In the genomic region with DNA sequence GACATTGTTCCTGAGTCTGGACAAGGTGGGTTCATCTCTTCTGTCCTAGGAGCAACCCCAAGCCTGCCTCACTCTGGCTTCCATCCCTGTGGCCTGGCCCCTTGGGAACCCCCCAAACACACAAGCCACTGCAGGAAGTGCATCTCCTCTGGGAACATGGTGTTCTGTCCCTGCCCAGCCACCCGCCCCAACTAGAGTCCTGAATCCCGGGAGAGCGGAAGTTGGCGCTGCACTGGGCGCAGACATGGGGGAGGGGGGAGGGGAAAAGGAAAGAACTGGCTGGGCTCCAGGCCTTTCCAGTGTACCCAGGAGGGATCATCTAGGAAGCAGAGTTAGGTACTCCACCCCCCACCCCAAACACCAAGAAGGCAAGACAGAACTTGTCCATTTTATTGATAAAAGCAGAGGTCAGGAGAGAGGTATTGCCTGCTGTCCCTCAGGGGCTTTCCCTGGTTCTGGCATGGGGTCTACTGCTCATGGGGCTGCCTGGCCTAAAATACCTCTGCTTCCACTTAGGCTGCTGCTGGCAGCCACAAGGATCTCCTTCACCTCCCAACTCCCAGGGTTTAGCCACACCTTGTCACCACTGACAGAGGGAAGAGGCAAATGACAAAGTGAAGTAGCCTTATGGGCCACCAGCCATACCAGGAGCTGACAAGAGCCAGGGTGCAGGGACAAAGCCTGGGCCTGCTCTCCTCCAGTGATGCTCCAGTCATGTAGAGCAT, we compare ENCODE assay signal across 9 mouse cellular contexts. TPM values are rescaled to one million over a fixed set of nuclear protein-coding genes. Genes with fewer than 3 reads are reported as not detected.
A peak's percentile ranks its signal among the peaks of the same experiment; 100 is the strongest.
DNase-seq lines count a peak whose midpoint lies in the region; ATAC-seq and TF ChIP-seq lines count a peak whose summit lies in the region.
"Had no signal": no experiment of that assay in that cellular context is flagged by ENCODE, and none has a peak within 500 bp of the region (broad histone marks: within the 10 kb centered on the region; RNA-seq: fewer than 3 reads in every experiment).

No protein-coding gene starts in this region.

- no peak overlapping the region for H3K4me3 ChIP-seq in cerebellum, adult 2 months (replicated peaks; ENCODE audit: insufficient read depth, low read depth, low read length)
- no peak overlapping the region for H3K4me3 ChIP-seq in stomach, embryonic 16.5 days (replicated peaks; ENCODE audit: low read length)
- H3K4me3 ChIP-seq in hindbrain, embryonic 11.5 days (ENCODE audit: low read depth, low read length), result no peak overlapping the region

- ATAC-seq in stomach, embryonic 16.5 days (ENCODE audit: insufficient read depth, low FRiP score), result no peak
- ATAC-seq in hindbrain, embryonic 11.5 days (ENCODE audit: low FRiP score), result no peak

- H3K27ac ChIP-seq in cerebellum, adult 2 months (ENCODE audit: insufficient read depth, low read length), result peak overlapping the region; percentile 62; the same call in 1 of the 2 replicates
- H3K27ac ChIP-seq in stomach, embryonic 16.5 days (ENCODE audit: low read length), result 0 out of 2 replicates have a peak overlapping the region, but pooled peaks have one; percentile 16
- H3K27ac ChIP-seq in hindbrain, embryonic 11.5 days (ENCODE audit: low read depth, low read length), result no peak overlapping the region

- 0 out of 2 replicates have a peak overlapping the region, but pooled peaks have one; percentile 37 for H3K9ac ChIP-seq in stomach, embryonic 16.5 days (ENCODE audit: low read length)
- H3K9ac ChIP-seq in hindbrain, embryonic 11.5 days (ENCODE audit: low read depth, low read length), result no peak overlapping the region

- peaks cover 52% of the 10 kb centered on the region for H3K4me1 ChIP-seq in cerebellum, adult 2 months (ENCODE audit: control insufficient read depth, insufficient read depth, low read length)
- peaks cover 43% of the 10 kb centered on the region for H3K4me1 ChIP-seq in stomach, embryonic 16.5 days (ENCODE audit: control insufficient read depth, insufficient read depth, low read length)
- peaks cover 9% of the 10 kb centered on the region for H3K4me1 ChIP-seq in hindbrain, embryonic 11.5 days (replicated peaks; ENCODE audit: control insufficient read depth, insufficient read depth, low read length)

- peaks cover 8% of the 10 kb centered on the region; the same call in 1 of the 2 replicates for H3K36me3 ChIP-seq in stomach, embryonic 16.5 days (ENCODE audit: control insufficient read depth, insufficient read depth, low read length)
- no peaks in the 10 kb centered on the region for H3K36me3 ChIP-seq in hindbrain, embryonic 11.5 days (ENCODE audit: control insufficient read depth, insufficient read depth, low read length)

- no peaks in the 10 kb centered on the region for H3K9me3 ChIP-seq in stomach, embryonic 16.5 days (replicated peaks; ENCODE audit: control insufficient read depth, low read length)
- no peaks in the 10 kb centered on the region for H3K9me3 ChIP-seq in hindbrain, embryonic 11.5 days (ENCODE audit: control insufficient read depth, low read length)
- H3K9me3 ChIP-seq: G1E had no signal

- no peaks in the 10 kb centered on the region for H3K27me3 ChIP-seq in cerebellum, adult 2 months (ENCODE audit: control insufficient read depth, insufficient read depth, low read length)
- H3K27me3 ChIP-seq in stomach, embryonic 16.5 days (ENCODE audit: control insufficient read depth, insufficient read depth, low read length), result no peaks in the 10 kb centered on the region
- H3K27me3 ChIP-seq in hindbrain, embryonic 11.5 days (ENCODE audit: control insufficient read depth, insufficient read depth, low read length), result no peaks in the 10 kb centered on the region

- intact Hi-C loops in left cerebral cortex, postnatal 25 days (cut with DNase I), result no loop called here

- TF ChIP-seq POLR2A in cerebellum, adult 2 months (IDR thresholded peaks at IDR 0.05; ENCODE audit: borderline replicate concordance, insufficient read depth, low read length), result no peak

- no peak overlapping the region for H3K4me2 ChIP-seq in stomach, embryonic 16.5 days (ENCODE audit: low read depth, low read length)
- no peak overlapping the region for H3K4me2 ChIP-seq in hindbrain, embryonic 11.5 days (replicated peaks; ENCODE audit: low read depth, low read length)

- 29% methylated on average over 5 of the region's 5 CpGs for WGBS in cerebellum, adult 2 months
- 60% methylated on average over 5 of the region's 5 CpGs for WGBS in stomach, embryonic 16.5 days
- WGBS in hindbrain, embryonic 11.5 days, result 84% methylated on average over 5 of the region's 5 CpGs

- TF ChIP-seq CTCF in cerebellum, adult 2 months (IDR thresholded peaks at IDR 0.05; ENCODE audit: borderline replicate concordance, insufficient read depth, low read depth, low read length), result no peak

- DNase-seq in left cerebral cortex, adult 8-10 months (ENCODE audit: low spot score in 2 of 2), result peak; percentile 3 to 10
- DNase-seq in left cerebral cortex, postnatal 25 days (ENCODE audit: low spot score in 2 of 2), result no peak
- DNase-seq in cerebellum, adult 2 months, result peak in 1 of 2 experiments; percentile 21
- DNase-seq in heart, adult 9 months (ENCODE audit: low spot score in 2 of 2), result peak; percentile 79 to 88
- peak; percentile 74 to 93 for DNase-seq in kidney, postnatal 25 days
- no peak for DNase-seq in hindbrain, embryonic 11.5 days (ENCODE audit: low spot score)
- DNase-seq in spleen, postnatal 36 days (ENCODE audit: low spot score in 2 of 2), result no peak

RNA-seq across cellular contexts. Expression of gene Mxd4, which starts 4.2 kb away (rescaled TPM):
- total RNA-seq in left cerebral cortex, adult 8-10 months (2022), result 10 to 100 TPM; 68.7 to 79.4 (median 72.7) TPM
- 10 to 100 TPM; 77.6 to 96.5 TPM for total RNA-seq in left cerebral cortex, postnatal 25 days (2021)
- 91.6 and 96.5 TPM in 2 replicates for polyA plus RNA-seq in cerebellum, adult 2 months (2012; rRNA removed)
- polyA plus RNA-seq in stomach, embryonic 16.5 days (2015; fragmentation: Nextera tagmentation; extraction: Ambion mirVana), result 32.8 and 36.9 TPM in 2 replicates
- polyA plus RNA-seq in hindbrain, embryonic 11.5 days (2014; fragmentation: Nextera tagmentation; extraction: Ambion mirVana), result 23.7 and 29.2 TPM in 2 replicates

RNA-seq across cellular contexts. Expression of gene Haus3, which starts 14.0 kb away (rescaled TPM):
- total RNA-seq in left cerebral cortex, adult 8-10 months (2022), result 10 to 100 TPM in 1 of 4 experiments, 1 to 10 TPM in 3; 7.1 to 12.4 (median 7.4) TPM
- 1 to 10 TPM; 6.1 to 7.7 TPM for total RNA-seq in left cerebral cortex, postnatal 25 days (2021)
- 11.0 TPM in 2 replicates for polyA plus RNA-seq in cerebellum, adult 2 months (2012; rRNA removed)
- 26.2 and 30.9 TPM in 2 replicates for polyA plus RNA-seq in stomach, embryonic 16.5 days (2015; fragmentation: Nextera tagmentation; extraction: Ambion mirVana)
- 44.1 and 46.9 TPM in 2 replicates for polyA plus RNA-seq in hindbrain, embryonic 11.5 days (2014; fragmentation: Nextera tagmentation; extraction: Ambion mirVana)

RNA-seq across cellular contexts. Expression of gene Poln, which starts 14.1 kb away (rescaled TPM):
- total RNA-seq in left cerebral cortex, adult 8-10 months (2022), result 1 to 10 TPM in 2 of 4 experiments, under 1 TPM in 2; 0.80 to 2.5 (median 1.3) TPM
- total RNA-seq in left cerebral cortex, postnatal 25 days (2021), result 1 to 10 TPM; 1.7 to 1.8 TPM
- polyA plus RNA-seq in cerebellum, adult 2 months (2012; rRNA removed), result 0.82 and 1.0 TPM in 2 replicates
- 0.72 and 1.1 TPM in 2 replicates for polyA plus RNA-seq in stomach, embryonic 16.5 days (2015; fragmentation: Nextera tagmentation; extraction: Ambion mirVana)
- polyA plus RNA-seq in hindbrain, embryonic 11.5 days (2014; fragmentation: Nextera tagmentation; extraction: Ambion mirVana), result 0.26 and 1.2 TPM in 2 replicates
- polyA plus RNA-seq: G1E had no signal

Comparison
In these comparisons a context has a peak if more than half of its experiments do, and no peak if none do; other contexts are left out.
1. DNase-seq: peak in left cerebral cortex, adult 8-10 months (2 of 2), heart, adult 9 months (2 of 2) and kidney, postnatal 25 days (2 of 2); none in left cerebral cortex, postnatal 25 days (0 of 2), hindbrain, embryonic 11.5 days (single experiment) and spleen, postnatal 36 days (0 of 2).